Mouse (Mus musculus): ENCODE results near the gene Grik3.

GRCm38 (mm10) chr4:125492706-125493105 is 2.2 kb downstream of the Grik3 start:
- TF ChIP-seq POLR2A (IDR thresholded peaks at IDR 0.05; ENCODE audit: low read depth, low read length) (no peak), CTCF (IDR thresholded peaks at IDR 0.05; ENCODE audit: borderline replicate concordance, insufficient read depth, low read length) (no peak)

Measured in embryonic fibroblast, embryonic 13.5 days (primary cell).